Mouse (Mus musculus) 416B (cell line): ENCODE measurements around the gene Adamts9.

ENCODE experiments used
- DNase-seq: peaks from one replicate; pipeline ENCODE4 v3.0.0; 2011; ENCODE audit warnings: low read depth

Adamts9 gene

GRCm38 (mm10) chr6:92943057-92943781 is at the start of gene Adamts9:
Gene Adamts9 (minus strand): TSS chr6:92943492.
- DNase-seq = no peak

DNA sequence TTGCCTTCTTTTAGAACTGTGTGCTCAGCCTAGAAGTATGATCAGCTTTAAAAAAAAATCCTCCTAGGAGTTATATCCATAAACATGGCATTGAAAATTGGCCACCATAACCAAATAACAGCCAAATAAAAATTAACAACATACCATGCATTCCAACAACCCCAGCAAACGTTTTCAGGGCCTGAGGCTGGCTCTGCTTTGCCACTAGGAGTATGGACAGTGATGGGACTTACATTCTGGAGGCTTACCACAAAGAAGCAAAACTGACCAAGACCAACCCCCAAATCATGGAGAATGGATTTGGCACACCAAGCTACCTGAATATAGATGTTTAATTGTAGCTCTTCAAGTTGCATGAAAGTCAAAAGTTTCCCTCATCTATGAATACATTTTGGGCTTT is 48.3 kb upstream of the Adamts9 start:
- no peak for DNase-seq

- peak; percentile 30 for DNase-seq
These were observed 45.3 kb upstream of the Adamts9 start for GRCm38 (mm10) chr6:92988620-92988998.

DNA sequence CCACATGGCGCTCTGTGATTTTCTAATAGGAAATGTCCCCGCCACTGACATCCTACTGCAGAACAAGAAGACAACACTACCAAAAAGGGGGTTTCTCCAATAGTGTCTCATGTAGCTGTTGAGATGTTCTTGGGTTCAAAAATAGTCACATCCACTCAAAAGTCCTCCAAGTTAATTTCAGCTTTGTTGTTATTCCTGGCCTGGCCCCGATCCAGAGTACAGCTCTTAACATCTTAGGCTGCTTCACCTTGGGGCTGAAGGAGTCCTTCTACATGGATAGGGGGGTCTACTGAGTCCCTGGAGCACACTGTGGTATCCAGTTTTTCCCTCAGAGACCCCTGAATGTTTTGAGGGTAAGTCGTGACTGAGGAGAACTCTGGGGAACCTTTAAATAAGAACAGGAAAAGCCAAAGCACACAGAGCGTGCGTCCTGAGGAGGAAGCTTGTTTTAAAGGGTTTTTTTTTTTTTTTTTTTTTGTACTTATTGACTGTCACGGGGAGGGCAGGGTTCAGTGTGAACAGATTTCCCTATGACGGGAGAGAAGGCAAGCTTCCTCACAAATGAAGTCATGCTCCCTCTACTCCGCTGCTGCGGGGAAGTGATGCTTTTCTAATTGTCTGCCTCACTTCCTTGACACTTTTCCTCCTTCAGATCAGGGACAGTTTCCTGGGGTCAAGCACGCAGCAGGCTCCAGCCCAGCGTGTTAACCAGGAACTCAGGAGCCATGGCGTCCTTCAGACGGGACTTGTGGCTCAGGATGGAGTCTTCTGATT is 44.7 kb upstream of the Adamts9 start:
- DNase-seq = no peak

GRCm38 (mm10) chr6:92987366-92987765 is 44.1 kb upstream of the Adamts9 start:
- no peak for DNase-seq

- peak; percentile 46 for DNase-seq
These were observed 40.1 kb upstream of the Adamts9 start for GRCm38 (mm10) chr6:92983421-92983820.

DNA sequence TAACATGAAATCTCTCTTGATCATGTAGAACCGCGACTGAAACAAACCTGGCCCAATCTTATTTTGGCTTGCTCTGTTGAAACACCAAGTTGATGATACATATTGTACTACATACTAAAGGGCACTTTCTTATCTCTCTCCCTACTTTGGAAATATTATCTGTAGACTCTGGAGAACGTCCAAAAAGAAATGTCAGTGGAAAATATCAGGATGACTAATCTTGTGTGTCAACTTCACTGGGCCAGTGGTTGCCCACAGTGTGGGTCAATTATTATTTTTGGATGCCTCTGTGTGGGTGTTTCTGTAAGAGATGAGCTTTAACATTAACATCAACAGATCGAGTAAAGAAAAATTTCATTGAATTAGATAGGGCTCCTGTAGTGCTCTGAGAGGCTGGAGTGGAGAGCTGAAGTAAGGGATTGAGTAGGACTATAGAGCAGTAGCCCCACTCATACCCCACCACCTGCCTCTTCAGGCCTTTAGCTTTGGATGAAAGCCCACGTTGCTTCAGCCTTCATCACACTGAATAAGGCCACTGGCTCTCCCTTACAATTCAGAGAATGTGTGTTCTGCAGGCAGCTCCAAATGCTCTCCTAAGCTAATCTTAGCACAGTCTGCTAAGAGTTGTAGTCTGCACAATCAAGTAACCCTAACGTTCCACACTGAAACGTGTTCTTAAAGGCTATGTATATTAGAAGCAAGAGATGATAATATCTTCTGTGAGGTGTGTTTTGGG is 38.3 kb upstream of the Adamts9 start:
- DNase-seq = peak; percentile 73

DNA sequence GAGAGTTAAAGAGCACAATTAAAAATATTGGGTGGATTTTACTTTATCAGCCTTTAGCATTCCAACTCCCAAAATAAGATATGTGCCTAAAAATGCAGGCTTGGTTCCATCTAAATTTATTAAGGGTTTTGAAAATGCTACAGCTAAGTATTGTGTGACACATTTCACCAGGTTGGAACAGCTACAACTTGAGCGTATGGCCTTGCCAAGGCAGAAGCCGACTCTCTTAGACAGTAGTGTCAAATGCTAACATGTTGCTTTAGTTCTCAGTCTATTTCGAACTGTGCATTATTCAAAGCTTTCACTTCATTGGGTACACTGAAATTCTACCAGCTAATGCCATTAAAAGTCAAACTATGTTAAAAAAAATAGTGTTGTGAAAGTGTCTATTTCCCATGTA is 30.0 kb upstream of the Adamts9 start:
- no peak for DNase-seq

DNA sequence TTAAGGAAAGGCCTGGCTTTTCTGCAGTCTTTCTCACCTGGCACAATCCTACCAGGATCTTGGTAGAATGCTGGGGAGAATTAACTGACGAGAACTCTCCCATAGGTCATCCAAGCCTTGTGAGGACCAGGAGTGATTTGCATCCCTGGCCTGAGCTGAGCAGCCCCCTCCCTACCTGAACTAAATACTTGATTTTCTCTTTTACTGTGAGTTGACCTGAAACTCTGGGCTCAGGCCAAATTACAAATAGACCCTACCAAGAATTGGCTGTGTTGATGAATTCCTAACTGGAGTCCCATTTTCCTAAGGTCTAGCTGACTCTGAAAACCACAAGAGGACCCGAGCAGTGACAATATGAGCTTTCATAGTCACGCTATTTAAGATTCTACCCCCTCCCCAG is 25.4 kb upstream of the Adamts9 start:
- no peak for DNase-seq

DNA sequence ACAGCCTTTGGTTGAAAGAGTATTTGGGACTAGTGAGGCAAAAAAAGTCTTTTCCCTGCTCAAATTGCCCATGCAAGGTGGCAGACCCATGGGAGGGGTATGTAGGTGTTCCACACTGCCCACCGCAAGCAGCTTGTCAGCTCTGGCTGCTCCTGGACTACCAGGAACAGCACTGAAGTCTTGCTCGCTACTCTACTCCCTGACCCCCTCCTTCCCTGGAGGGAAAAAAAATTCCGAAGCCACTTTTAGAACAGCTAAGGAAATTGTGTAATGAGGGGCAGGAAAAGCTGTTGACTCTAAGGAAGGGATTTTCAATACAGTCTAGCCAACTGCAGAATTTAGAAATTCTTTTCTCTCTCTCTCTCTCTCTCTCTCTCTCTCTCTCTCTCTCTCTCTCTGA is 24.9 kb upstream of the Adamts9 start:
- DNase-seq = peak; percentile 30

DNA sequence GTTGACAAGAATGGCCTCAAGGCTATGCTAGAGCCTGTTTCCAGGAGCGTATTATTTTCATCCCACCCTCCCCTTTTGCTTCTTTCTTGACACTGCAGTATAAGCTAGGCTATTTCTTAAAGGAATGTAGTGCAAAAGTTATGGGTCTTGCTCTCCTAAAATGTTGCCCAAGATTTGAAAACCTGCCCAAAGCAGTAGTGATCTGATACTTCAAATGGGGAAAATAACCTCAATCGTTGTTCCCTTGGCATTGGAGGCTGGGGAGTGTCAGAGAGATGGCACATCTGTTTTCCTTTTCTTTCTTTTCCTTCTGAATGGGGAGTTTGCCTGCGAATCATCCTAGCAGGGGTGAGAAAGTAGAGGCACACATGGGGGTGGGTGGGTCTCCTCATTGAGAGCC is 19.7 kb upstream of the Adamts9 start:
- no peak for DNase-seq

GRCm38 (mm10) chr6:92960997-92961396 is 17.7 kb upstream of the Adamts9 start:
- no peak for DNase-seq

- DNase-seq = no peak
These were observed 16.1 kb upstream of the Adamts9 start for GRCm38 (mm10) chr6:92959416-92959815.

DNA sequence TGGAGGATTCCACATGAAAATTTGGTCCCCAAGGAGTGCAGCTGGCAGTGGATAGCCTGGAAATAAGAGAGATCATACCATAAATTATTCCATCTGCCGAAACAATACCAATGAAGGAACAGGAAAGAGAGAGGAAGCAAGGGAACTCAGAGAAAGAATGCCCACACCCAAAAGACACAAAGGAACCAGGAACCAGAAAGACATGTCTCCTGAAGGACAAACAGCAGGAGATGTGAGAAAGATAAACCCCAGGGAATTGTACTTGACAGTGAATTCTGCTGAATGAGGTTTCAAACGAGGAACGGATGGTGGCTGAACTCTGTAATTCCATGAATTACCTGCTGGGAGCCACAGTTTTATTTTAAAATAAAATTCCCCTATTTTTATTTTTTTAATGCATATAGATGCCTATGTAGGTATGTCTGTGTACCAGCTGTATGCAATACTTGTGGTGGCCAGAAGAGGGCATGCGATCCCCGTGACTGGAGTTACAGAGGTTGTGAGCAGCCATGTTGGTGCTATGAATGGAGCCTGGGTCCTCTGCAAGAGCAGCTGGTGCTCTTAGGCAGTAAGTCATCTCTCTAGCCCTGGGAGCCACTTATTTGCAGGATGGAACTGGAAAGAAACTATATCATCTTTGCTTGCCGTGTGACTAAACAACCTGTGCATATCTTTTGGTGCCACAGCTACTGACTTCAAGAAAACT is 4.2 kb upstream of the Adamts9 start:
- no peak for DNase-seq

DNA sequence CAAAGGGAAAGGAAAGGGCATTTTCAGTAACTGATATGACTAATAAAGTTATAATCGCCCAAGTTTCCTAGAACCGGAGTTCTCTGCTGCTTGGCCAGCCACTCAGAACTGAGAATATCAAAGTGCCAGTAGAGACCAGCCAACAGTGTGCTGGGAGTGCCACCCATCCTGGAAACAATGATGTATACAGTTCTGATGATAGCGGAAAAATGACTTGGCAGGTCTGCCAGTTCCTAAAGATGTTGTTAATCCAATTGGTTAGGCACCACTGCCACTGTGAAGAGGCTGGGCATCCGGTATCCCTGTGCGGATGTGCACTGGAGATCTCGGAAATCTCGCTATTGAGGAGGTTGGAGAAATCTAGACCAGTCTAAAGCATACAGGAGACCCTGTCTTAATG is 1.4 kb upstream of the Adamts9 start:
- no peak for DNase-seq

DNA sequence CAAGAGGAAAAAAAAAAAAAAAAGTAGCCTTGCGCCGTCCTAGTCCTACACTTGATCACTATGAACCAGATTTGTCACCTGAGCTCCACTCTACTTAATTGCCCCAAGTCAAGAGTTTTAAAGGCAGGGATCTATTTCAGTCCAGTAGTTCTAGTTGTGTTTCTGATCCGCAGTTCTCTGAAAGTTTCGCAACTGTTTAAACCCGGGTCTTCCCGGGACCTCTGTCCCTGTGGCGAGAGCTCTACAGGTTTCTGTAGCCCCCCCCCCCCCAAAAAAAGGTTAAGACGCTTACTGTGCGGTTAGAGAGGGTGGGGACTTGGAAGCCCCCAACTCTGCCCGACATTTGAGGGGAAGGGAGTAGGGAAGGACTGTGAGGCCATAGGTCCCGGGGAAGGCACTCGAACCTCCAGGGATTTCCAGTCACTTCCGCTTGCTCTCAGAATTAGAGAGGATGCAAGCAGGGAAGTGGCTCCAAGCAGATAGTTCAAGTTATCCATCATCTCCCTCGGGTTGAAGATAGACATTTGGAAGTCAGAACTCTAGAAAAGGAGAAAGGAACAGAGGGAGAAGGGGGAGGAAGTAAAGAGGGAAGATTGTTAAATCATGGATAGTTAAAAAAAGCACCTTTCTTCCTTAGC is 875 bp upstream of the Adamts9 start:
- DNase-seq = no peak

- DNase-seq = no peak
These were observed 1.4 kb downstream of the Adamts9 start for GRCm38 (mm10) chr6:92941756-92942420.

DNA sequence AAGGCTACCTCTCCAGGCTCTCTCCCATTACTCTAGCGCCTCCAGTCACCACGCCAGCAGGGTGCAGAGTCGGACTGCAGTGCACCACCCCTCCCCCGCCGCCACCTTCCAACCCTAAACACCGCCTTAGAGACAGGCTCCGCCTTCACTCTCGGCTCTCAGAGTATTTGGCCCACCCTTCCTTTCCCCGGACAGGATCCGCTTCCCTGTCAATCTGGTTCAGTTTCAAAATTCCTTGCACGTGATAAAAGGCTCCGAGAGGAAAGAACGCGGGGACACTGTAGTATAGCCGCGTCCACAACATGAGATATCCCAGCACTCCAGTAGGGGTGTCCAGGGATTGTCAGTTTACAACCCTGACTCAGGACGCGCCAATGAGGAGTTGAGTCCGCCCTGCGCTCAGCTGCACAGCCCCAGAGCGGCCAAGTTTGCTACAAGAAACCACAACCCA is 2.0 kb downstream of the Adamts9 start:
- no peak for DNase-seq

- no peak for DNase-seq
These were observed 2.8 kb downstream of the Adamts9 start for GRCm38 (mm10) chr6:92940191-92941131.

DNA sequence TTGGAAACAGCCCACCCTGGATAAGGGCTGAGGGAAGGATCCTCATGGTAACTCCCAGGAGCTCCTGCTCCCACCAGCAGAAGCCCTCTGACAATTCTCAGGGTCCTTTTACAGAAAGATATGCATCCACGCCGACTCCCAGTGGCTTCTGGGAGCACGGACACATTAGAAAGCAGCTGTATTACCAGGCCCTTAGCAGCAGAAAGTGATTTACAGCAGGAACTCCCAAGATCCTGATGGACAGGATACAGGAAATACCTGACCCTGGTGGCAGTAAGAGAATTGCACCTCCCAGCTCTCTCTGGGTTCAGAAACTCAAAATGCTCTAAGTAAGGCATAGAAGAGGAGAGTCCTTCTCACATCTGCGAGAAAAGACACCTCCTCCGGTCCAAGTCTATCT is 15.0 kb downstream of the Adamts9 start:
- no peak for DNase-seq
